Mouse (Mus musculus) right cerebral cortex, postnatal 4 days (tissue): ENCODE measurements around the gene Mcm3.

Source experiments
- DNase-seq: peaks from one replicate; pipeline ENCODE4 v3.0.0-alpha.2; 2022

Mcm3 gene

GRCm38 (mm10) chr1:20819771-20820605, at the start of gene Mcm3:
Mcm3 (minus strand) TSS chr1:20820312.
- peak; percentile 75 for DNase-seq

DNA sequence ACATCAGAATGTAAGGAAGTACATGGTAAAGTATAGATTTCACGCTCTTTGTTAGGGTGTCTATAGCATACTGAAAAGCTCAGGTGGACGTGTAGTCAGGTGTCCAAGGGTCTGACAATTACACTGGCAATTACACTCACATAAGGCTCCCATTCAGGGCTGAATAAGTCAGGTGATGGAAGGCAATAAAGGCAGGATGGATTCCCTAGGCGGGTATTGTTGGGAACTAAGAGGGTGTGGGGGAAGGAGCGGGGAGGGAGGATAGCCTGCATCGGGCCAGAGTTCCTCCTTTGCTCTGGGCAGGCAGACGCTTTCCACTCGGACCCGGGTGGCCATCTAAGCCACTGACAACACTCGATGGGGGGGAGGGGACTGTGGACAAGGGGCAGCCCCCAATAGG, 47.9 kb upstream of the Mcm3 start:
- no peak for DNase-seq

DNA sequence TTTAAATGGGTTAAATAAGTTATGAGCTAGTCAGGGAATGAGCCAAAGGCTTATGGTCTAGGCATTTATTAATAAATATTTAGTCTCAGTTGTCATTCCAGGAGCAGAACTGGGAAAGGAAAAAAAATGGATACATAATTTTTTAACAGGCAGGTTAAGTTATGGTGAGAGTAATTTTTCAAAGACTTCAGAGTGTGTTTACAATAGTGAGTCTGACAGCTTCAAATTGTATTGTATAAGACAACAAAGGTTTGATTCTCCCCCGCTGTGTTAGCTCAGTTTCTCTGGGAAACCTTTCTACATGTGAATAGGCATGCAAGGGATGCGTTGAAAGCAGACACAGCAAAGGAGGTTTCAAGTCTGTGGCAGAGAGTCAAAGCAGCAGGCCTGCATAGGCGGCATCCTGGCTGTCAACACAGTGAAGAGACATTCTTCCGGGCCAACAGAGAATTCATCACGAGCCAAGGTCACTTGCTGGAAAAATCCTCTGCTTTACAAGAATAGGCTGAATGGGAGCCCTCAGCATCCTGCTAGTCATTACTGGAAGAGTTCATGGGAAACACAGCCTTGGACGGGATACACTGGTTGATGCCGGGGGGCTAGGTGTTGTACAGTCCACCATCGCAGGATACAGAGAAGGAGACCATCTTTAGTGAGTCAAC, 47.3 kb upstream of the Mcm3 start:
- DNase-seq = no peak

- no peak for DNase-seq
Measured at GRCm38 (mm10) chr1:20863452-20864172, 43.5 kb upstream of the Mcm3 start.

- DNase-seq = no peak
Measured at GRCm38 (mm10) chr1:20861865-20862264, 41.8 kb upstream of the Mcm3 start.

- no peak for DNase-seq
Measured at GRCm38 (mm10) chr1:20860775-20861174, 40.7 kb upstream of the Mcm3 start.

DNA sequence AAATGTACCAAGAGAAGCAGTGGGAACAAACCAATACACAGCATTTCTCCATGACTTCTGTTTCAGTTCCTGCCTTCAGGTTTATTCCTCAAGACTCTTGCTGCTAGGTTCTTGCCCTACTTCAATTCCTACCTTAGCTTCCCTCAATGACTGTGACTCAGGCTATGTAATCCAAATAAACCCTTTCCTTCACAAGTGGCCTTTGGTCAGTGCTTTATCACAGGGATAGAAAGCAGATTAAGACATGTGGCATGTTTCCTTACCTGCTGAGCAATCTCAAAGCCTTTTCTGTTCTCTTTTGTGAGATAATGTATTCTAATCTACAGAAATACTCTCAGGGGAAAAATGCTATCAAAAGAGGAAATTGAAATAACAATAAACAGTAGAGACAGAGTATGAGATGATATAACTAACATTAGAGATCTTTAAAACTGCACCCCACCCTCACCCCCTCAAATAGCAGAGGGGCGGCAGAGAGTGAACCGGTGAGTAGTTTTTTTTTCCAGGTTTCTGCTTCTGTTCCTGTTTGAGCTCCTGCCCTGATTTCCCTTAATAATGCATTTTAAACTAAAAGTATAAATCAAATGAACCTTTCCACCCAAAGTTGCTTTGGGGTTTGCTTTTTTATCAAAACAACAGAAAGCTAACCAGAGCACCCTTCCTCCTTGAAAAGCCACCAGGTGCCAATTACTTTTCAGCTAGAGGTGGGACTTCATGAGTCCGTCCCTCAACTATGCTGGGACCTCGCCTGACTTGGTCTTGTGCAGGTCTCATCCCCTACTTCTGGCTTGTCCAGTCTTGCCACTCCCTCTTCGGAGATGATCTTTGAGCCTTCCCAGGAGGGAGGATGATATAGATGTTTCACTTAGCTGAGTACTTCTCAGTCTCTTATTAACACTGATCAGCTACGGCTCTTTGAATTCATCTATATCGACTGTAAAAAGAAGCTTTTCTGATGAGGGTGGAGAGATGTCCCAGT, 37.1 kb upstream of the Mcm3 start:
- DNase-seq = no peak

GRCm38 (mm10) chr1:20839911-20840310, 19.8 kb upstream of the Mcm3 start:
- peak; percentile 11 for DNase-seq

- DNase-seq = no peak
Measured at GRCm38 (mm10) chr1:20836551-20837125, 16.5 kb upstream of the Mcm3 start.

DNA sequence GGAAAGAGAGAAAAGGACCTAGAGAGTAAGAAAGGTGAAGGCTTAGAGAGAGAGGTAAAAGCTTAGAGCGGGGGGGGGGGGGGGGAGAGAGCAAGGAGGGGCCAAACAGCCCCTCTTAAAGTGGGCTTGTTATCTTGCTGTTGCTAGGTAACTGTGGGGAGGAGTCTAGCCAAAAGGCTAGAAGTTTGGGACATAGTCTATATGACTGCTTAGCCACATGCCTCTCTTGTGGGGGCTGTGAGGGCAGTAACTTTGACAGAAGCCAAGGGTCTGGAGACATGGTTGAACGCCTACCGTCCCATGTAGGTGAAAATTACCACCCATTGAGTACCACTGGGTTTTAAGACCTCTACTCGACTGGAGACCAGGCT, 13.0 kb upstream of the Mcm3 start:
- DNase-seq = no peak

GRCm38 (mm10) chr1:20832473-20833140, 12.5 kb upstream of the Mcm3 start:
- DNase-seq = no peak

GRCm38 (mm10) chr1:20830546-20830945, 10.4 kb upstream of the Mcm3 start:
- DNase-seq = no peak

DNA sequence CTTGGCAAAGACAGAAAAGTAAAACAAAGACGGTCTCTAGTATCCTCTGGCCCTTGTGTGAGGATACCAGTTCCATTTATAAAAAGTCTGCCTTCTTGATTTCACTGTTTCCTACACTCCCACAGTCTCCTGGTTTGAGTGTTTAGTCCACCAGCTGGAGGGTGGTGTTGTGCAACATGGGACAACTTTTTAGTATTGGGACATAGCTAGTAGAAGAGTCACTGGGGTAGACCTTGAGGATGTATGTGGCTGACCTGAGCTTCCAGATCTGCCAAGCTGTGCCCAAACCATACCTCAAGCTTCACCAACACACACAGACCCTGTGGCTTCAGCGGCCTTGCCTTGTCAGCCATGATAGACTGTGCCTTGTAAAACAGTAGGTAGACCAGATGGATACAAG, 7.9 kb upstream of the Mcm3 start:
- no peak for DNase-seq

DNA sequence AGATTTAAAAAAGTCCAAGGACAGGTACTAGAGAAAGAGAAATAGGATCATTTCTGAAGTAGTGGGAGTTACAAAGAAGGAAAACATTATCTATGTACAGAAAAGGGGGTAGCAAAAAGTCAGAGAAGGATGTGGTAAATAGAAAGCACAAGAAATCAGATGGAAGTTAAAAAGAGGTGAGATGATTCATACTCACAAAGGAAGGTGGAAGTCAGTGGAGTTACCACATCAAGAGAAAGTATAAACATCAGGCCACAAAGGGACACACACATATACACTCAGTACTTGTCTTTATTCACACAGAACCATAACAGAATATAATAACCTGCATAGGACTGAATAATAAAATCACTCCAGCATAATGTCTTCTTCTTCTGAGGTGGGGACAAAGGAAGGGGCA, 4.9 kb upstream of the Mcm3 start:
- DNase-seq = no peak

DNA sequence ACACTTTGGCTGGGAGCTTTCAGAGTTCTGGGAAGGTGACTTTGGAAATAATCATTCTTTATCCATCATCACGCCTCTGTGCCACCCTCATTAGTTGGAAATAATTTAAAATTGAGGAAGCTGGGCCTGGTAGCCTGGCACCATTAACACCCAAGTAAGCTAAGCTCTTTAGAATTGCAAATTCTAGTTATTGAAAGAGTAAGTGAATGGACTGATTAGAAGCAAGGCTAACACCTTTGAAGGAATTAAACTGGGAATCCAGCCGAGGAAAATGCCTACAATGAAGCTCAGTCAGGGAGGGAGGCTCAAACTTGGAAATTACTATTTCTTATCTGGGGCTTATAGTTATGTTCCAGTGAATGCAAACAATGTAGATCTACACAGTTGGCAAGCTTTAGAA, 3.8 kb upstream of the Mcm3 start:
- no peak for DNase-seq

DNA sequence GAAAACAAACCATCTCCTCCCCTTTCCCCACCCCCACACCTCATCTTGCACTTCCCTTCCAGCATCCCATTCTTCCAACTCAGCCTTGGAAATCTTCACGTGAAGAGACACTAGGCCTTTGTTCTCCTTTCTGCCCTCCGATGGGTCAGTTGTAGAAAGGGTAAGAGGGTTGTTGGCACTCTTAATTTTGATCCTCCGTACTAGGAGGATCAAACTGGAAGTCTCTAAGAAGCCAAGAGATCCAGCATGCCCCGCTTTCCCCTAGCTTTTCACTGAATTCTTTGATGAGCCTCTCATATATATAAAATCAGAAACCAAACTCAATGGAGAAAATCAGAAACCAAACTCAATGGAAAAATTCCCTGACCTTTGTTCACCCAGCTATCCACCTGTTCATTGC, 3.4 kb upstream of the Mcm3 start:
- DNase-seq = no peak

DNA sequence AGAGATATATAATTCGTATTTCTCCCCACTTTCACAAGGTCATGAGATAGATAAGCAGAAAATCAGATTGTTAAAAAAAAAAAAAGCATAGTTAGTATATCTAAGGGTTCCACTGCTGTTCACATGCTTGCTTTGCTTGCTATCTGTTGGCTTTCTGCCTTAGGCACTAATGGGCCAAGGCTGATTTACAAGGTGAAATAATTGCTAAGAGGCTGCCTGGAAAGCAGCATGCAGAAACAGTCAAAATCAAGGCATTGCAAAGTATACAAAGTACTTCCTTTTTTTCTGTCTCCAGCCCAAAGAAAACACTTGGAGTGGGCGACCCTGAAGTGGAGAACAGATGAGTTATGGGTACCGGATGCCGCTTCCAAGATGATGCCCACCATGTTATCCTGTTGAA, 847 bp upstream of the Mcm3 start:
- no peak for DNase-seq

- no peak for DNase-seq
Measured at GRCm38 (mm10) chr1:20817596-20817995, 2.5 kb downstream of the Mcm3 start.

DNA sequence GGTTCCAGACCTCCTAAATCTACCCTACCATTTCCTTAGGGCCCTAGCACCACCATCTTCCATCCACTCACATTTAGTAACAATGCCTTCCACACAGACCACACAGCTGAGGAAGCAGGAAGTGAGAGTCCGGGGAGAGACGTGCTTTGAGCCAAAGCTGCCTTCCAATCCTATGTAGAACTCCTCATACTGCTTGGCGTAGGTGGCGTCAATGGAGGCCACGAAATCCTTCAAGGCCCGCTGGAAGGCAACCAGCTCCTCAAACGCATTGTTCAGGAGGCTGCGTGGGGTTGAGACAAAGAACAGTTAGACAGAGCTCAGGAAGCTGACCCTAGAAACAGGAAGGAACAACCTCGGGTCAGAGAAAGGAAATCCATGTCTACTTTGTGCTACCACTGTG, 2.9 kb downstream of the Mcm3 start:
- no peak for DNase-seq

GRCm38 (mm10) chr1:20814521-20814920, 5.6 kb downstream of the Mcm3 start:
- DNase-seq = no peak

- no peak for DNase-seq
Measured at GRCm38 (mm10) chr1:20804526-20804925, 15.6 kb downstream of the Mcm3 start.
